Mouse (Mus musculus) kidney, adult 2 months (tissue): ENCODE results near the gene Cpsf4l. TPM values are rescaled to one million over a fixed set of nuclear protein-coding genes. Genes with fewer than 3 reads are reported as not detected.
"Not testable (repeated sequence)": the region's sequence is repeated elsewhere in the genome, so short reads cannot be mapped to it uniquely, and the experiment has no call there.

Source experiments
- DNase-seq: peaks from one replicate; pipeline ENCODE4 v3.0.0; 2021
- H3K27ac ChIP-seq: fragments of 200-500 bp; 2 replicates; pipeline ENCODE4 v1.5.1; 2012; ENCODE audit warnings: low read depth, low read length, control low read depth, inconsistent platforms; ENCODE audit not compliant: insufficient read depth
- H3K27me3 ChIP-seq: fragments of 200-500 bp; replicated peaks from 2 replicates; pipeline ENCODE4 v1.6.1; 2012; ENCODE audit warnings: mild to moderate bottlenecking, moderate library complexity, low read length, inconsistent platforms; ENCODE audit not compliant: control insufficient read depth, insufficient read depth
- H3K36me3 ChIP-seq: fragments of 200-500 bp; 2 replicates; pipeline ENCODE4 v1.6.1; 2012; ENCODE audit warnings: mild to moderate bottlenecking, moderate library complexity, low read length, inconsistent platforms; ENCODE audit not compliant: control insufficient read depth, insufficient read depth
- H3K4me1 ChIP-seq: fragments of 200-500 bp; 2 replicates; pipeline ENCODE4 v1.6.1; 2011; ENCODE audit warnings: low read length; ENCODE audit not compliant: control insufficient read depth, insufficient read depth
- H3K4me3 ChIP-seq: fragments of 200-500 bp; 2 replicates; pipeline ENCODE4 v1.5.1; 2011; ENCODE audit warnings: mild to moderate bottlenecking, low read depth, low read length, control low read depth; ENCODE audit not compliant: insufficient read depth
- CTCF ChIP-seq: fragments of 200-500 bp; conservative IDR thresholded peaks from 2 replicates; pipeline ENCODE4 v1.5.1; 2011; ENCODE audit warnings: low read depth, mild to moderate bottlenecking, control low read depth, low read length, moderate library complexity, mixed read lengths; ENCODE audit not compliant: insufficient read depth, insufficient read length
- POLR2A ChIP-seq: fragments of 200-500 bp; IDR thresholded peaks from one replicate; pipeline ENCODE4 v1.6.1; 2011; ENCODE audit warnings: low read depth, low read length, control low read depth
- WGBS: fragments of 180-500 bp; shearing (Covaris S2); methylation state at CpG from one replicate; pipeline ENCODE4 v1.1.7; 2018; 5-methylcytosine and 5-hydroxymethylcytosine counted together
- polyA plus RNA-seq: library from polyadenylated mRNA; depleted of rRNA; stranded (reverse); fragments of >200 nt; gene quantifications from 2 replicates; pipeline ENCODE4 v1.2.3, GENCODE M21; 2012

Gene Cpsf4l
- polyA plus RNA-seq, 1 experiment: 9.0 TPM

- DNase-seq: peak; percentile 75
- Histone ChIP-seq H3K4me1 (peaks cover 23% of the 10 kb centered on the region), H3K27ac (peak overlapping the region; percentile 77), H3K36me3 (peaks cover 6% of the 10 kb centered on the region), H3K27me3 (no peaks in the 10 kb centered on the region), H3K4me3 (no peak overlapping the region)
- WGBS: 21% methylated on average over 10 of the region's 10 CpGs
- TF ChIP-seq CTCF: no peak
- no peak for TF ChIP-seq POLR2A
Measured at GRCm38 (mm10) chr11:113666648-113667047, 43.2 kb downstream of the Cpsf4l start.

GRCm38 (mm10) chr11:113666205-113666604, 43.6 kb downstream of the Cpsf4l start:
- no peak overlapping the region for H3K4me3 ChIP-seq
- peaks cover 6% of the 10 kb centered on the region for H3K36me3 ChIP-seq
- DNase-seq: no peak
- 47% methylated on average over 6 of the region's 6 CpGs for whole genome bisulfite sequencing
- no peaks in the 10 kb centered on the region for H3K27me3 ChIP-seq
- no peak for TF ChIP-seq POLR2A
- no peak for TF ChIP-seq CTCF
- H3K27ac ChIP-seq: peak overlapping the region; percentile 77; the same call in 1 of the 2 replicates
- peaks cover 23% of the 10 kb centered on the region for H3K4me1 ChIP-seq

GRCm38 (mm10) chr11:113664279-113664678, 45.5 kb downstream of the Cpsf4l start:
- Histone ChIP-seq H3K27ac (no peak overlapping the region), H3K27me3 (no peaks in the 10 kb centered on the region)
- DNase-seq: no peak

GRCm38 (mm10) chr11:113661835-113662351, 47.9 kb downstream of the Cpsf4l start:
- Histone ChIP-seq H3K36me3 (peaks cover 7% of the 10 kb centered on the region; the same call in 1 of the 2 replicates), H3K27ac (no peak overlapping the region), H3K27me3 (no peaks in the 10 kb centered on the region), H3K4me3 (no peak overlapping the region), H3K4me1 (peaks cover 13% of the 10 kb centered on the region; the same call in 1 of the 2 replicates)
- no peak for DNase-seq
- WGBS: 89% methylated on average over 18 of the region's 18 CpGs
- TF ChIP-seq CTCF (no peak), POLR2A (no peak)

More at GRCm38 (mm10) chr11:113664279-113664678, 45.5 kb downstream of the Cpsf4l start:
- TF ChIP-seq CTCF (no peak), POLR2A (no peak)
- Histone ChIP-seq H3K4me1 (peaks cover 24% of the 10 kb centered on the region), H3K36me3 (peaks cover 7% of the 10 kb centered on the region; the same call in 1 of the 2 replicates), H3K4me3 (no peak overlapping the region)
- 57% methylated on average over 2 of the region's 2 CpGs for WGBS

- WGBS: 88% methylated on average over 11 of the region's 11 CpGs
- peaks cover 7% of the 10 kb centered on the region; the same call in 1 of the 2 replicates for H3K36me3 ChIP-seq
Measured at GRCm38 (mm10) chr11:113660940-113661339, 48.9 kb downstream of the Cpsf4l start.

GRCm38 (mm10) chr11:113660213-113660612, 49.6 kb downstream of the Cpsf4l start:
- H3K4me1 ChIP-seq, DNase-seq, H3K36me3 ChIP-seq, H3K4me3 ChIP-seq, H3K27ac ChIP-seq, H3K27me3 ChIP-seq: not testable (repeated sequence)
- 97% methylated on average over 3 of the region's 3 CpGs for whole genome bisulfite sequencing

More at GRCm38 (mm10) chr11:113660940-113661339, 48.9 kb downstream of the Cpsf4l start:
- TF ChIP-seq POLR2A (no peak), CTCF (no peak)
- Histone ChIP-seq H3K4me3 (no peak overlapping the region), H3K4me1 (peaks cover 6% of the 10 kb centered on the region; the same call in 1 of the 2 replicates), H3K27me3 (no peaks in the 10 kb centered on the region), H3K27ac (no peak overlapping the region)
- DNase-seq: no peak

- H3K27ac ChIP-seq: no peak overlapping the region
- peaks cover 7% of the 10 kb centered on the region; the same call in 1 of the 2 replicates for H3K36me3 ChIP-seq
- no peak for TF ChIP-seq POLR2A
- no peak for TF ChIP-seq CTCF
- no peaks in the 10 kb centered on the region for H3K27me3 ChIP-seq
- no peak overlapping the region for H3K4me3 ChIP-seq
- H3K4me1 ChIP-seq: peaks cover 6% of the 10 kb centered on the region; the same call in 1 of the 2 replicates
- 46% methylated on average over 4 of the region's 4 CpGs for WGBS
- no peak for DNase-seq
Measured at GRCm38 (mm10) chr11:113658763-113659162, 51.1 kb downstream of the Cpsf4l start.
